ENCODE assay signal across 13 mouse cellular contexts in genomic region chr17:79287302-79287701, GRCm38 (mm10).
DNase-seq lines count a peak whose midpoint lies in the region; ATAC-seq and TF ChIP-seq lines count a peak whose summit lies in the region.
"Had no signal": no experiment of that assay in that cellular context is flagged by ENCODE, and none has a peak within 500 bp of the region (broad histone marks: within the 10 kb centered on the region; RNA-seq: fewer than 3 reads in every experiment).

No protein-coding gene starts in this region.

- DNase-seq in frontal cortex, postnatal 25 days (ENCODE audit: low spot score in 2 of 2) = no peak
- peak; percentile 6 to 65 for DNase-seq in left cerebral cortex, postnatal 25 days (ENCODE audit: low spot score in 2 of 2)
- DNase-seq in left cerebral cortex, adult 8-10 months (ENCODE audit: low spot score in 2 of 2) = no peak
- DNase-seq in skeletal muscle tissue, adult 2 months (ENCODE audit: low read depth, low spot score) = peak; percentile 27
- DNase-seq in thymus, postnatal 14 days = no peak
- DNase-seq in thymus, postnatal 4 days = no peak
- DNase-seq: adrenal gland, postnatal 25 days; cerebellum, adult 18-20 months; right cerebral cortex, postnatal 14 days had no signal

- no peak for TF ChIP-seq POLR2A in embryonic fibroblast, embryonic 13.5 days (IDR thresholded peaks at IDR 0.05; ENCODE audit: low read depth, low read length)

- peaks cover 13% of the 10 kb centered on the region for H3K4me1 ChIP-seq in embryonic fibroblast, embryonic 13.5 days (ENCODE audit: control insufficient read depth, insufficient read depth, low read length)
- H3K4me1 ChIP-seq: neural tube, embryonic 13.5 days had no signal

- peak; percentile 79 for ATAC-seq in frontal cortex, adult (ENCODE audit: low TSS enrichment)

- intact Hi-C loops in left cerebral cortex, postnatal 25 days (cut with DNase I) = loop anchor here (5.0 kb wide), 1 partner anchor 55 kb away; no protein-coding TSS in a partner anchor

- peak overlapping the region; percentile 71 for H3K27ac ChIP-seq in embryonic fibroblast, embryonic 13.5 days (ENCODE audit: insufficient read depth, low read length)
- H3K27ac ChIP-seq: midbrain, embryonic 12.5 days; neural tube, embryonic 13.5 days had no signal

- no peak for TF ChIP-seq CTCF in embryonic fibroblast, embryonic 13.5 days (IDR thresholded peaks at IDR 0.05; ENCODE audit: borderline replicate concordance, insufficient read depth, low read length)

- H3K4me3 ChIP-seq in embryonic fibroblast, embryonic 13.5 days (ENCODE audit: insufficient read depth, low read length) = no peak overlapping the region
- H3K4me3 ChIP-seq: midbrain, embryonic 12.5 days; neural tube, embryonic 13.5 days had no signal

Comparison
In these comparisons a context has a peak if more than half of its experiments do, and no peak if none do; other contexts are left out.
1. DNase-seq: peak in left cerebral cortex, postnatal 25 days (2 of 2) and skeletal muscle tissue, adult 2 months (single experiment); none in frontal cortex, postnatal 25 days (0 of 2), left cerebral cortex, adult 8-10 months (0 of 2), thymus, postnatal 14 days (single experiment) and thymus, postnatal 4 days (single experiment).